Mouse (Mus musculus): ENCODE results near the gene Acss3.

Gene Acss3

DNA sequence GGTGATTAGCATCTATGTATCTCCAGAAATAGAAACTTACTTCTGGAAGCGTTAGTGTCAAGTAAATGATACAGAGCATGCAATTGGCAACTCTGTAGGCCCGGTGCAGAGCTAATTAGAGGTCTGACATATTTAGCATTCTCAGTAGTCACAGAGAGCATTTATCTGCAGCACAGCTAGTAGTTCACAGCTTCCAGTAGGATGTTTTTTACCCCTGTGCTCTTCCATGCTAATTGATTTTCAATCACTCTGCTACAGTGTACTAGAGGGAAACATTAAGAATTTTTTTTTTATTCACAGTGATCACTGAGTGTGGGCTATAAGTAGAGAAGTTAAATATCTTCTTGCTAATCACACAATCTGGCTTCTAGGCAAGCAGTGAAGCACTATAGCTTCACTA, 112.3 kb downstream of the Acss3 start:
- DNase-seq (ENCODE audit: low spot score), result no peak

DNA sequence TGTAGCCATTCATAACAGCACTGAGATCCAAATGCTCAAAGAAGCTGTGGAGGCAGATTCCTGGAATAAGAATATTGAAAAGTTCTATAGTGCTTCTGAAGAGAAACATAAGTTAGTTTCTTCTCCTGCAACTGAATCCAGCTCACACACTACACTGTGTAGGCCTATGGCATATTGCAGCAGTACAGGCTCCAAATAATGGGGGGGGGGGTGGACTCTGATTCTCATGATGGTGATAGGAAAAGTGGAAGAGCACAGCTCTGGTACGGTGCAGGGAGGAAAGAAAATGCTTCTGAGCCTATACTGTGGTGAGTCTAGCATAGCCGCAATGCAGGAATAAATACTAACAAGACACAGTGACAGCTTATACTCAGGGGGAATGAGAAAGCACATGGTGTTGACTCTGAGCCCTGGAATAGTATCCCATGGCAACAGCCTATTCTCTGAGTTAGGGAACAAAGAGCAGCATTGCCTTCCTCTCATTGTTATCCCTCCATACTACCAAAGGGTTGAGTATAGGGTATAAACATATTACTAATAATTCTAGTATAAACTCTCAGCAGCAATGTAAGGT, 125.3 kb downstream of the Acss3 start:
- no peak for DNase-seq (ENCODE audit: low spot score)

DNA sequence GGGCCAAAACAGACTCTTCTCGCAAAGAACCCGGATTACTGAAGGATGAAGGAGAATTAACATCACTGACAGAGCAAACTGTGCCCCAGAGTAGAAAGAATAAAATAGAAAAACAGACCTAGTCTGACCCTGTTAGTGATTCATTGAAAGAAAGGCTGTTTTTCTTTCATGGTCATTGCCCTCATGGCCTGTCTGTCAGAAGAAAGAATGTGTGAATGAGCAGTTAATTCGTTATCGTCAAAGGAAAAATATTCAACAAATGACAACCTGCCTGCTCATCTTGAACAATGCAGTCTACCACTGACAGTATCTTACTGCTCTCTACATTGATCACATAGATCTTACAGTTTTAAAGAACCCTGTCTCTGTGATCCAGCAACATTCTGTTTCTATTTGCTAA, 134.0 kb downstream of the Acss3 start:
- DNase-seq (ENCODE audit: low spot score), result no peak

DNA sequence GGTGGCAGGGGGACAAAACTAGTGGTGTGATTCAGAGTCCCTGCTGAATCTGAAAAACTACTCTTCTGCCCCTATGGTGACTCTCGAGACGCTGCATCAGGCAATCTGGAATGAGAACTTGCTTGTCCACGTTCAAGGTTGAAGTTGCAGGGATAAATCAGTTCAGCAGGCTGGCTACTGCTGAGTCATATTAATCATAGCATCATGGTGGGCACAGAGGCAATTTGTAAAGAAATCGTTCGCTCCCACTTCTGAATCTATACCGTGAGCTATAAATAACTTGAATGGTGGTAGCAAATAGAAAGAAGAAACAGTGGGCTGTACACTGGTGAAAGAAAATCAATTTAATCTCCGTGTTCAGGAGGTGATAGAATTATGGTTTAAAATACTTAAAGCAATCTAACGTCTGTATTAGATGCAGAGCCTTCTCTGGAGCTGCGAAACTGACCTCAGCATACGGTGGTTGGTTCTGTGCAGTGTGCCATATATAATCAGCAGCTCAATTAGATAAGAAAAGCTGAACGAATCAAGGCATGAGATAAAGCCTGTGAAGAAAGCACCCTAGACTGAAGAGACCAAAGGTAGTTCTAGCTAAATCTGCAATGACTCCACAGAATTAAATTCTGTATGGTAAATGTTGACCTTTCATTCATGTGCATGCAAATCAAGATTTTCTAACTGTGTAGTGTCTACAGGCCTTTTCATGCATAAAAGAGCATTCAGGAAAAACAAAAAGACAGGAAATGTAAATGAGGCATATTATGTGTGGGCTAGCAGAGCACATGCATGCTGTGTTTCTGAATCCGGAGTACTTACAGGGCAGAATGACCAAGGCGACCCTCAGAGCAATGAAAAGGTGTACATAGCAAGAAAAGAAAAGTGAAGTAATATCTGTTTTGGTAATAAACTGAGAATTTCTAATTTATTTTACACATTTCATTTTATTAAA, 148.0 kb downstream of the Acss3 start:
- no peak for DNase-seq (ENCODE audit: low spot score)

DNA sequence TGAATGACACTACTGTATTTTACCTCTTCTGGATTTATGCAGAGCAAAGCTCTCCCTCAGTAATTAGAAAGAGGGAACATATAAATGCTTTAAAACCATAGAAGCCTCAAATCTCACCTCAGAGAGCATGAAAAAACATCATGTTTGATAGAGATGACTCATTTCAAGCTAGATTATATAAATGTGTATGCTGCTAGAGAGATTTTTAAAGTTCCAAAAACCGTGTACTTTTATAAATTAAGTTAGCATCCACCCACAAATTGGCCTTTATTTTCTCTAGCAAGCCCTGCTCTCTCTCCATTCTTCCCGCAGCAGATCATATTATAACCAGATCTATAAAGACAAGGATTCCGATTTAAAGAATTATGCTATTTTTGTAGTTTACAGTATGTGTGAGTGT, 164.4 kb downstream of the Acss3 start:
- no peak for DNase-seq (ENCODE audit: low spot score)

DNA sequence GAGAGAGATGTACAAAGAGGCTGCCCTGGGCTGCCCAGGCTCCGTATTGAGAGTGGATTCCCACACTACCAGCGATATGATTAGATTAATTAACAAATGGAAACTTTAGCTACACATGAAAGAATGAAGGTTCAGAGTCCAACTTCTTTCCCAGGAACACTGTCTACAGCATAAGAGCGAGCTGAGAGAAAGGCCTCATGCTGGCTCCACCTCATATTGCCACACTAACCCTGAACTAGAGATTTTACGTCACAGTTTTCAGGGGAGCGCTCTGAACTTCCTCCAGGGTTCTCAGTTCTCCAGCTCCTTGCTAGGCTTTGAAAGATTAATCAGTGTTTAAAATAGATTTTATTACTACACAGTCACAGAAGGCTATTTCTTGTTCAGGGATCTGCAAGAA, 182.1 kb downstream of the Acss3 start:
- DNase-seq (ENCODE audit: low spot score), result no peak

DNA sequence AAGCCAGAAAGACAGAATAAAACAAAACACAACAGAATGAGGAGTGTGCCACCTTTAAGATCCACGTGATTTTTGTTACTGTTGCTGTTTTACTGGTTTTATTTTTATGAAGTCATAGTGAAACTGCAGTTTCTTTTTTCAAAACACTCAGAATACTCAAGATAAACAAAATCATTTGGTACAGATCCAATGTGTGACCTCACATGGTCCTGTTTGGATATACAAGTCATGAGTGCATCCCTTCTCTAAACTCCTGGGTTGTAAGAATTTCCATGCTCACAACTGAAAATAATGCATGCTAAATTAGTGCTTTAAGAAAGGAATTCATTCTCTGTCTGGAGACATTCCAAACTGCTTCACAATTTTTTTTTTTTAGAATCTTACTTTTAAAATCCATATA, 184.0 kb downstream of the Acss3 start:
- no peak for DNase-seq (ENCODE audit: low spot score)

DNA sequence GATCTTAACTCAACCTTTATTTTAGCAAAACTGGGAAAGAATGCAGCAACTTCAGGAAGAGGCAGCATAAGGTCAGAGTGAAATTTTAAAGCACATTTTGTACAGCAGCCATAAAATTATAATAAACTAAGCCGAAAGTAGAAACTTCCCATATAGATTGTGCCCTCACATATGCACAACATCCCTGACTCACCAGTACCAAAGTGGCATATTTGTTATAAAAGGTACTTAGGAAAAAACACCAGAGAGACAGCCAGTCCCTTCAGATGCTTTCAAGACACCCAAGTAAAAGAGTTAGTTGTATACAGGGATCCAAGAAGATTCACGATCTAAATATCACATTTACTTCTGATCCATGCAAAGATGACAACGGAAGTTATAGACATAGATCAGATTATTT, 184.6 kb downstream of the Acss3 start:
- DNase-seq (ENCODE audit: low spot score), result no peak

DNA sequence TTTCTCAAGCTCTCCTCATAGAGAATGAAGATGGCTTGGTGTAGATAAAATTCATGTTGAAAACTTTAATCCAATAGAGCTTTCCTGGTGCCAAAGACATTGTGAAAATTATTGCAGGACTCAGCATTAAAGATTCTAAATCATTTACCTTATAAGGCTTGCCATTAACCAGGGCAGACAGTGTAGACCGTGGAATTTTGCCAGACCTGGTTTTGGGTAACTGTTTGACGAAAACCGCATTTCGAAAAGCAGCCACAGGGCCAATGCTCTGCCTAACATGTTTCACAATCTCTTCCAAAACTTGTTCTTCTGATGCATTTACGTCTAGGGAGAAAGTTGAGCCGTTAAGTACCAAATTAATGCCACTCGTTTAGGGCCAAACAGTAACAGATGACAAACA, 186.5 kb downstream of the Acss3 start:
- DNase-seq (ENCODE audit: low spot score), result no peak

DNA sequence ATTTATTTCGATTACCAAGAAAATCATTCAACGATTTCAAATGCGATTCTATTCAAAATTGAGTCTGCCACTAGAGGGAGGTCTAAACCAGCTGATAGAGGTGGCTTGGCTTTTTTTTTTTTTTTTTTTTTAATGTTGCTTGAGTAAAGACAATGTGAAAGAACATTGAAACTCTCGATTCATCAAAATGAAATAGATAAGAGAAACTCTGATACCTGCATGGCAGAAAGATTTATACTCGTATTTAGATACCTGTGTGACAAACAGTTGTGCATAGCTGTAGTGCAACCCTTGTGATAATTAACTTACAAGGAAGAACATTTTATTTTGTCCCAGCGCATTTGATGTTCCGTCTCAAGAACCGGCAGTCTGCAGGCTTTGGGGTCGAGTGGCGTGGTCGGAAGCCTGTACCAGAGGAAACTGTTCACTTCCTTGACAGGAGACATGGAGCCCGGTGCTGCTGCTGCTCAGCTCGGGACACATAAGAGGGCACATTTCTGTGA, 190.8 kb downstream of the Acss3 start:
- DNase-seq (ENCODE audit: low spot score), result no peak

DNA sequence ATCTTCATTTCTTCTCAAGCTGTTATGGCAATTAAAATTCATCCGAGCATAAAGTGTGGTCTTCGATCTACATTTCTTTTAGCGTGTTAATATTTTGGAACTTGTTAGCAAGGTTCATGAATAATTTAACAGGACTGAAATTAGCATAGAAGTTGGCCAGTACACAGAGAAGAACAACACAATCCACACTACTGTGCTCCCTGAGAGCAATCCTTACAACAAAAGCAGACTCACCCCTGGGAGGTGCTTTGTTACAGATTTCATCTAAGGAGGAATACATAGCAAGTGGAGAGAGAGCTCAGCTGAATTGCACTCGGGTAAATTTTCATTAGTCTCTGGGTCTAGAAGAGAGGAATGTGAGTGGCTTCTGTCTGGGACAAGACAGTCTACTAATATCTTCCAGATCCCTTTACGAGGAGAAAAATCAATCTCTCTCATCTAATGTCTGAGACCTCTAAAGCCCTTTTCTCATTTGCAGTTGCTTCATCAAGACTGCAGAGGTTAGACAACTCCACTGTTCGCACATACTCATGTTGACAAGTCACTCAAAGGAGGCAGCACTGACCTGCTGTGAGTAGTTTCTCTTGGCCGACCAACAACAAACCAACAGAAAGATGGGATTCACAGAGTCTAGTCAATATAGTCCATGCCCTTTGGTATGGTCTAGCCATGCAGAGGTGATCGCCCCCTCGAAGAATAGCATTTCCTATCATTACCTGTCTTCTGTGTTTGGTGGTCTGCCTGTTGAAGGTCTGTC, 194.7 kb downstream of the Acss3 start:
- no peak for DNase-seq (ENCODE audit: low spot score)

DNA sequence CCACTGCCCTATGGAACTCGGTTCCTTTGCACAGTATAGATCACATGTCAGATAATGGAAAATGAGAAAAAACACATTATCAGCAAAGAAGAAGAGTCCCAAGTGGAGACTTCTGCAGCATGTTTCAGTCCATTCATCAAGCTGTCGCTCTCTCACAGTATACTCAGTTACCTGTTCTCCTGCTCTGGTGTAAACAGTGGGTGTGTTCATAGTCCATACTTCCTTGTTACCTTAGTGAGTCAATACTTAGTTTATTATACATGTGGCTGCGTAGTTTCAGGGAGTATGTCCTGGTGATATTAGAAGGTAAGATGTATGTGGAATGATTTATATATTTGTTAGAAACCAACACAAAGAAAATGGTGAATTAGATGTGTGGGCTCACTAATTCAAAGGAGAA, 198.7 kb downstream of the Acss3 start:
- DNase-seq (ENCODE audit: low spot score), result no peak

DNA sequence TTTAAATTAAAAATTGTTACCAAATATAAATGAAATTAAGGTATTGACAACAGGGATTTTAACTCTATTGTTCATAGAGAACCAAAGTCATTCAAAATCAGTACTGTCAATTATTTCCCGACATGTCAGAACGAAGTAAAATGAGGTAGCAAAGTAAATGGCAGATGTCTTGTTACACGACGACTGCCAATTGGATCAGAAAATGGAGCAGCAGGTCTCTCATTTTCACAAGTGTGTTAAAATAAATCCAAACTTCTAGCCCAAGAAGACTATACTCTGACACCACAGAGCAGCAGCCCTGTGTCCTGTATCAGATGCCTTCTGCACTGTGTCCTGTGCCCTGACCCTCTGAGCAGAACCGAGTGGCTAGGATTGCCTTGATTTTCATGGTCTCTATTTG, 199.1 kb downstream of the Acss3 start:
- DNase-seq (ENCODE audit: low spot score), result no peak

DNA sequence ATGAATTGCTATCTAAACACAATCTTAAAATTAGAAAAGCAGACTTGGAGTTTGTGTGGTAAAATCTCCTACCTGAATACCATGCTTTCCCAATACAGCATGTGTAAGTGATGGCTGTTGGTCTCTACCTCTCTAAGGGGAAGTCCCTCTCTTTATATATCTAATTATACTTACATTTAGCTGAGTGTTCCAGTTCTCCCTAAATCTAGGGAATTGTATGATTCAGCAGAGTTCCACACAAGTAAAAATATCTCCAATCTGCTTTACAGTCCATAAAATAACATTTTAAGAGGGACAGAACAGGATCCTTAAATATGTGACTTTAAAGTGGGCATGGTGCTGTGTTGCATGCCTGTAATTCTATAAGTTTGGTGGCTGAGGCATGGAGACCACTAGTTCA, 208.6 kb downstream of the Acss3 start:
- DNase-seq (ENCODE audit: low spot score), result no peak

DNA sequence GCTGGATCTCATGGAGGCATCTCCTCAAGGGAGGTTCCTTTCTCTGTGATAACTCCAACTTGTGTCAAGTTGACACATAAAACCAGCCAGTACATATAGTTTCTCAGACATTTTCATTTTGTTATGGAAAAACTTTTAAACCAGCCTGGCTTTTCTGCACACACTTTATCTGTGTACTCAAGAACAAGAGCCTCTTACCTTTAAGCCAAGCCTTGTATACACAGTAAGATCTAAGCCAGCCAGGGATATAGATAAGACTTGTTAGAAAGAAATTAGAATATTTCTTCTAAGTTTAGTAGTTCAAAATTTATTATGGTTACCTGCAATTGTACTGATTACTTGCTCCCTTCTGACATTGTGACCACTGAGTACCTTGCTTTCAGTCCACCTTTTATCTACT, 209.2 kb downstream of the Acss3 start:
- DNase-seq (ENCODE audit: low spot score), result no peak

DNA sequence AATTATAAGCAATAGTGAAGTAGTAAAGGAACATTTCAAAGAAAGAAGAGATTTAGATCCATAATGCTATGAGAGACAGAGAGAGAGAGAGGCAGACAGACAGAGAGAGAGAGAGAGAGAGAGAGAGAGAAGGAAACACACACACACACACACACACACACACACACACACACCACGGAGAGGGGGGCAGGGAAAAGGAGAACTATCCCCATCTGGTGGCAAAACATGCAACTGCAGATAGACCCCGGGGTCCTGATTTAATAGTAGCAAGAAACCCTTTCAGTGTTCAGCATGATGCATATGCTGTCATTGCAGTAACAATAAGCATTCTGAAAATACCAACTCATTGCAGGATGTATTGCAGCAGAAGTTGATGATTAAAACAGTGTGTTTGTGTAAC, 210.4 kb downstream of the Acss3 start:
- no peak for DNase-seq (ENCODE audit: low spot score)

DNA sequence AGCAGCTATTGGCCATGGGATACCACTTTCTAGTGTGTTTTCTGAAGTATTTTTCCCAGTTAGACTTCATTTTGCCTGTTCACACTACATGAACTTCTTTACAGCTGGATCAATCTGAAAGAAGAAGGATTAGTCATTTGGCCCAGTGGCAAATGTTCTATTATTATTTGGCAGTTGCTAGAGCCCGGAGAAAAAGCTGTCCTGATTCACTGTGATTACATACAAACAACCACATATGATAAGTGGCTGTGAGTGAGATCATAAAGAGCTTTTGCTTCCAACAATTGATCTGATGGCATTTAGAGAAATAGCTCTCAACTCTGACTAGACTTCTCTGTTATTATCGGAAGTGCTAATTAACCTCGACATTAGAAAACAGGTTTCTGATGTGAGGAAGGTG, 213.4 kb downstream of the Acss3 start:
- no peak for DNase-seq (ENCODE audit: low spot score)

DNA sequence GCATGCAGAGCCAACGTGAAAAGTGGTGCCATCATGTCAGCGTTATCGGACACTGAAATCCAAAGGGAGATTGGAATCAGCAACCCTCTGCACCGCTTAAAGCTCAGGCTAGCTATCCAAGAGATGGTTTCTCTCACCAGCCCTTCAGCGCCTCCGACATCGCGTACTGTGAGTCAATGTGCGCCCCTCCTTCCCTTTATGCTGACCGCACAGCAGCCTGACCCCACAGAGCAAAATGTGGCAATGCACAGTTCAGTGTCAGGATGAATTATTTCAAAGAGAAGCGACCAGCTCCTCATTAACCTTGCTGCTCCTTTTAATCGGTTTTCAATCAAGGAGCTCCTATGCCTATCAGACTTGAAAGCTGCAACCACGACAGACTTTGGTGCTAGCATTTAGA, 227.1 kb downstream of the Acss3 start:
- DNase-seq (ENCODE audit: low spot score), result no peak

Measured in urinary bladder, postnatal 10 days (tissue).